17 mouse cellular contexts compared by ENCODE assay signal in the genomic region with DNA sequence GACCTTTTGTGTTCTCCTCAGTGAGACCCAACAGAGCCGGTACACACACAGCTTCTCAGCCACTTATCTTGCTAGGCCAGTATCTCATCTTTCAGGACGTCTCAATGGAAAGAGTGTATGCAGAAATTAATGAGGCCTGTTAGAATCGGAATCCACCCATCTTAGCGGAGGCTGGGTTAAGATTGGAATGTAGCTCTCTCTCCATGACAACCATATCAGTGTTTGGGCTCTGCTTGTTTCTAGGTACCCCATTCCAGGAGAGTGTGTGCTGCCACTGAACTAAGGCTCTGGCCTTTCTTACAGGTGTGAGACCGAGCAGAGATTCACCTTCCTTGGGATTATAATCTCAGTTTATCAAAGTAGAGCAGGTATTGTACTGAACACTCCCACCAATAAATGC. TPM values are rescaled to one million over a fixed set of nuclear protein-coding genes. Genes with fewer than 3 reads are reported as not detected.
DNase-seq lines count a peak whose midpoint lies in the region; ATAC-seq and TF ChIP-seq lines count a peak whose summit lies in the region.
"Had no signal": no experiment of that assay in that cellular context is flagged by ENCODE, and none has a peak within 500 bp of the region (broad histone marks: within the 10 kb centered on the region; RNA-seq: fewer than 3 reads in every experiment).

No protein-coding gene starts in this region.

- ATAC-seq in heart, postnatal 0 days (ENCODE audit: insufficient read depth, low read depth) = peak; percentile 78; the same call in 1 of the 2 replicates
- ATAC-seq in lung, embryonic 16.5 days (ENCODE audit: low read depth) = peak; percentile 62
- ATAC-seq: forebrain, embryonic 15.5 days; midbrain, embryonic 15.5 days had no signal

- no peak for TF ChIP-seq CTCF in heart, adult 2 months (IDR thresholded peaks at IDR 0.05)
- TF ChIP-seq CTCF in heart, postnatal 0 days (IDR thresholded peaks at IDR 0.05; ENCODE audit: low read depth) = no peak
- TF ChIP-seq CTCF in lung, adult 2 months (IDR thresholded peaks at IDR 0.05; ENCODE audit: insufficient read depth, low read length) = no peak
- no peak for TF ChIP-seq CTCF in bone marrow, adult 2 months (IDR thresholded peaks at IDR 0.05; ENCODE audit: control insufficient read depth, insufficient read depth, low read length)

- no peak for DNase-seq in heart, embryonic 10.5 days (ENCODE audit: low spot score)
- DNase-seq in heart, adult 2 months = no peak
- DNase-seq in heart, postnatal 0 days (ENCODE audit: low spot score) = peak; percentile 36
- DNase-seq in heart, postnatal 10 days = no peak
- DNase-seq in lung, adult 2 months = no peak
- DNase-seq: cerebellum, adult 2 months; cerebellum, postnatal 36 days; gastrocnemius, postnatal 36 days; kidney, adult 9 months had no signal

- intact Hi-C loops in heart, adult 2 months (cut with DNase I) = no loop called here
- intact Hi-C loops in heart, postnatal 10 days (cut with DNase I) = no loop called here

- no peak for TF ChIP-seq POLR2A in heart, adult 2 months (IDR thresholded peaks at IDR 0.05; ENCODE audit: insufficient read depth, low read depth, low read length)
- no peak for TF ChIP-seq POLR2A in lung, adult 2 months (IDR thresholded peaks at IDR 0.05; ENCODE audit: borderline replicate concordance, extremely low read depth, low read depth, low read length)
- no peak for TF ChIP-seq POLR2A in bone marrow, adult 2 months (IDR thresholded peaks at IDR 0.05; ENCODE audit: borderline replicate concordance, control insufficient read depth, low read depth, low read length)

- H3K4me1 ChIP-seq in heart, embryonic 10.5 days = peaks cover 44% of the 10 kb centered on the region
- H3K4me1 ChIP-seq in heart, adult 2 months (ENCODE audit: control insufficient read depth, insufficient read depth, low read length) = peaks cover 3% of the 10 kb centered on the region
- H3K4me1 ChIP-seq in heart, postnatal 0 days (ENCODE audit: control insufficient read depth, insufficient read depth) = peaks cover 11% of the 10 kb centered on the region
- peaks cover 7% of the 10 kb centered on the region; the same call in 1 of the 2 replicates for H3K4me1 ChIP-seq in lung, embryonic 16.5 days (replicated peaks; ENCODE audit: control insufficient read depth, insufficient read depth, low read length)
- H3K4me1 ChIP-seq in lung, adult 2 months (ENCODE audit: control insufficient read depth, insufficient read depth, low read length) = peaks cover 6% of the 10 kb centered on the region; the same call in 1 of the 2 replicates
- H3K4me1 ChIP-seq in bone marrow, adult 2 months (ENCODE audit: control insufficient read depth, insufficient read depth, low read length) = no peaks in the 10 kb centered on the region; the same call in 1 of the 2 replicates
- H3K4me1 ChIP-seq: forebrain, embryonic 15.5 days; hindbrain, embryonic 12.5 days; midbrain, embryonic 15.5 days had no signal

- no peaks in the 10 kb centered on the region for H3K27me3 ChIP-seq in heart, embryonic 10.5 days (ENCODE audit: insufficient read depth, poor library complexity, severe bottlenecking)
- H3K27me3 ChIP-seq in heart, adult 2 months (ENCODE audit: control insufficient read depth, insufficient read depth, low read length) = no peaks in the 10 kb centered on the region
- no peaks in the 10 kb centered on the region for H3K27me3 ChIP-seq in heart, postnatal 0 days (ENCODE audit: control insufficient read depth, insufficient read depth, low read length)
- no peaks in the 10 kb centered on the region for H3K27me3 ChIP-seq in lung, embryonic 16.5 days (ENCODE audit: control insufficient read depth, insufficient read depth, low read depth, low read length)
- H3K27me3 ChIP-seq: embryonic facial prominence, embryonic 13.5 days; forebrain, embryonic 15.5 days; hindbrain, embryonic 12.5 days; midbrain, embryonic 15.5 days had no signal

- H3K27ac ChIP-seq in heart, embryonic 10.5 days = peak overlapping the region; percentile 81; the same call in 1 of the 2 replicates
- no peak overlapping the region for H3K27ac ChIP-seq in heart, adult 2 months
- peak overlapping the region; percentile 1; the same call in 1 of the 2 replicates for H3K27ac ChIP-seq in heart, postnatal 0 days (ENCODE audit: low read depth)
- H3K27ac ChIP-seq in lung, embryonic 16.5 days (ENCODE audit: low read length) = no peak overlapping the region
- H3K27ac ChIP-seq in bone marrow, adult 2 months (ENCODE audit: control insufficient read depth, insufficient read depth, low read depth, low read length, poor library complexity) = peak overlapping the region; percentile 31; the same call in 1 of the 2 replicates
- H3K27ac ChIP-seq: embryonic facial prominence, embryonic 13.5 days; forebrain, embryonic 15.5 days; hindbrain, embryonic 12.5 days; limb, embryonic 10.5 days; midbrain, embryonic 15.5 days had no signal

- no peak overlapping the region for H3K9ac ChIP-seq in heart, adult 2 months (ENCODE audit: low read depth, low read length)
- no peak overlapping the region for H3K9ac ChIP-seq in heart, postnatal 0 days (replicated peaks; ENCODE audit: low read depth, low read length)
- H3K9ac ChIP-seq in lung, embryonic 16.5 days (ENCODE audit: low read length) = no peak overlapping the region
- H3K9ac ChIP-seq: embryonic facial prominence, embryonic 13.5 days; forebrain, embryonic 15.5 days; hindbrain, embryonic 12.5 days; midbrain, embryonic 15.5 days had no signal

- no peaks in the 10 kb centered on the region for H3K9me3 ChIP-seq in heart, embryonic 10.5 days
- H3K9me3 ChIP-seq in heart, postnatal 0 days (replicated peaks; ENCODE audit: control insufficient read depth, low read length) = no peaks in the 10 kb centered on the region
- no peaks in the 10 kb centered on the region for H3K9me3 ChIP-seq in lung, embryonic 16.5 days (ENCODE audit: control insufficient read depth, low read length)
- H3K9me3 ChIP-seq: embryonic facial prominence, embryonic 13.5 days; forebrain, embryonic 15.5 days; hindbrain, embryonic 12.5 days; limb, embryonic 10.5 days; midbrain, embryonic 15.5 days had no signal

- H3K4me2 ChIP-seq in heart, postnatal 0 days (ENCODE audit: low read depth, low read length) = no peak overlapping the region
- no peak overlapping the region for H3K4me2 ChIP-seq in lung, embryonic 16.5 days (ENCODE audit: low read depth, low read length)
- H3K4me2 ChIP-seq: embryonic facial prominence, embryonic 13.5 days; forebrain, embryonic 15.5 days; hindbrain, embryonic 12.5 days; midbrain, embryonic 15.5 days had no signal

- H3K79me2 ChIP-seq in heart, adult 2 months (replicated peaks; ENCODE audit: control insufficient read depth, insufficient read depth, low read length) = no peaks in the 10 kb centered on the region

- 21% methylated on average over 5 of the region's 5 CpGs for whole genome bisulfite sequencing in heart, embryonic 10.5 days
- WGBS in heart, adult 2 months = 43% methylated on average over 5 of the region's 5 CpGs
- WGBS in heart, postnatal 0 days = 20% methylated on average over 5 of the region's 5 CpGs
- 24% methylated on average over 5 of the region's 5 CpGs for WGBS in lung, embryonic 16.5 days
- 40% methylated on average over 5 of the region's 5 CpGs for WGBS in lung, adult 2 months
- WGBS in bone marrow, adult 2 months = 78% methylated on average over 5 of the region's 5 CpGs

- no peak overlapping the region for H3K4me3 ChIP-seq in heart, embryonic 10.5 days
- no peak overlapping the region for H3K4me3 ChIP-seq in heart, adult 2 months
- H3K4me3 ChIP-seq in heart, postnatal 0 days (ENCODE audit: low read depth, low read length) = no peak overlapping the region
- no peak overlapping the region for H3K4me3 ChIP-seq in lung, embryonic 16.5 days (ENCODE audit: low read length)
- no peak overlapping the region for H3K4me3 ChIP-seq in lung, adult 2 months (replicated peaks; ENCODE audit: extremely low read depth, low read depth, low read length)
- H3K4me3 ChIP-seq in bone marrow, adult 2 months (replicated peaks; ENCODE audit: control insufficient read depth, low read depth, low read length) = no peak overlapping the region
- H3K4me3 ChIP-seq: embryonic facial prominence, embryonic 13.5 days; forebrain, embryonic 15.5 days; hindbrain, embryonic 12.5 days; limb, embryonic 10.5 days; midbrain, embryonic 15.5 days; myocyte had no signal

- TF ChIP-seq EP300 in heart, adult 2 months (IDR thresholded peaks at IDR 0.05; ENCODE audit: insufficient read depth, low read depth, low read length) = no peak
- TF ChIP-seq EP300 in heart, postnatal 0 days (IDR thresholded peaks at IDR 0.05; ENCODE audit: low read depth) = no peak

- H3K36me3 ChIP-seq in heart, embryonic 10.5 days = no peaks in the 10 kb centered on the region
- no peaks in the 10 kb centered on the region for H3K36me3 ChIP-seq in heart, adult 2 months (ENCODE audit: control insufficient read depth, insufficient read depth, low read length)
- no peaks in the 10 kb centered on the region for H3K36me3 ChIP-seq in heart, postnatal 0 days (replicated peaks; ENCODE audit: control insufficient read depth, insufficient read depth, low read length)
- H3K36me3 ChIP-seq in lung, embryonic 16.5 days (ENCODE audit: control insufficient read depth, insufficient read depth, low read length) = no peaks in the 10 kb centered on the region
- H3K36me3 ChIP-seq: embryonic facial prominence, embryonic 13.5 days; forebrain, embryonic 15.5 days; hindbrain, embryonic 12.5 days; limb, embryonic 10.5 days; midbrain, embryonic 15.5 days had no signal

RNA-seq across cellular contexts. Expression of a gene that starts 11.9 kb away (rescaled TPM):
- polyA plus RNA-seq in heart, embryonic 10.5 days (2016; fragmentation: Nextera tagmentation; extraction: Ambion mirVana) = 19.4 and 22.1 TPM in 2 replicates
- 10 to 100 TPM; 20.1 to 23.7 TPM for total RNA-seq in heart, adult 2 months (2021)
- polyA plus RNA-seq in heart, adult 2 months (2012; rRNA removed) = 6.6 and 8.1 TPM in 2 replicates
- 51.4 and 59.5 TPM in 2 replicates for total RNA-seq in heart, postnatal 0 days (2014; rRNA removed; ENCODE audit: low replicate concordance)
- 24.2 and 26.5 TPM in 2 replicates for polyA plus RNA-seq in heart, postnatal 0 days (2015; fragmentation: Nextera tagmentation; extraction: Ambion mirVana)
- total RNA-seq in heart, postnatal 10 days (2021) = 10 to 100 TPM; 31.5 to 41.9 TPM
- polyA plus RNA-seq in lung, embryonic 16.5 days (2015; fragmentation: Nextera tagmentation; extraction: Ambion mirVana) = 14.4 and 16.2 TPM in 2 replicates
- polyA plus RNA-seq in lung, adult 2 months (2012; rRNA removed) = 15.3 and 25.5 TPM in 2 replicates
- 8.8 and 22.5 TPM in 2 replicates for polyA plus RNA-seq in bone marrow, adult 2 months (2011; ENCODE audit: insufficient read depth, insufficient read length, low replicate concordance, missing spikeins)

Comparison
In these comparisons a context has a peak if more than half of its experiments do, and no peak if none do; other contexts are left out.
1. H3K27ac ChIP-seq: peak in heart, embryonic 10.5 days (single experiment), heart, postnatal 0 days (single experiment) and bone marrow, adult 2 months (single experiment); none in heart, adult 2 months (single experiment) and lung, embryonic 16.5 days (single experiment).